Mouse (Mus musculus): Measurements from ENCODE around the gene Hmgb1. TPM values are rescaled to one million over a fixed set of nuclear protein-coding genes. Genes with fewer than 3 reads are reported as not detected.

Gene Hmgb1
- polyA plus RNA-seq, 1 experiment: 173 TPM

- Histone ChIP-seq H3K4me1 (ENCODE audit: control insufficient read depth, insufficient read depth, low read length) (no peaks in the 10 kb centered on the region; the same call in 1 of the 2 replicates), H3K4me3 (ENCODE audit: insufficient read depth, low read length) (no peak overlapping the region), H3K27ac (ENCODE audit: insufficient read depth, low read length) (no peak overlapping the region)
- TF ChIP-seq CTCF (IDR thresholded peaks at IDR 0.05; ENCODE audit: extremely low read depth, insufficient read depth, low read length): no peak
- TF ChIP-seq POLR2A (IDR thresholded peaks at IDR 0.05; ENCODE audit: extremely low read depth, insufficient read depth, low read length): no peak
Measured at GRCm38 (mm10) chr5:149175736-149176135, 8.6 kb downstream of the Hmgb1 start.

DNA sequence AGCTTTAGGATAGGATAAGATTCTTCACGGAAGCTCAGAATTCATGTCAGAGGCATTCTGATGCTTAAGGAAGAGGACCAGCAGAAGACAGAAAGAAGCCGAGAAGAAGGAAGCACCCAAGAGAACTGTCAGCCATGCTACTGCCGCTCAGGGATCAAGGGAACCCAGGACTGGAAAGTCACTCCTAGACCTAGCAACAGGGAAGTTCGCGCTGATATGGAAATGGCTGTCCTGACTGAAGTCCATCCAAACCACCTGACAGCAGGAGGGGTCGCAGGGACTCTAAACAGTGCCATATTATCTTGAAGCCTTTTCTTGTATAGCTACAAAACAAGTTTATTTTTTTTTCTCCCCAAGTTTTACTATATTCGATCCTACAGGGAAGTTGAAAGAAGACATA, 9.8 kb downstream of the Hmgb1 start:
- no peaks in the 10 kb centered on the region; the same call in 1 of the 2 replicates for H3K4me1 ChIP-seq (ENCODE audit: control insufficient read depth, insufficient read depth, low read length)
- H3K27ac ChIP-seq (ENCODE audit: insufficient read depth, low read length): no peak overlapping the region
- TF ChIP-seq POLR2A (IDR thresholded peaks at IDR 0.05; ENCODE audit: extremely low read depth, insufficient read depth, low read length): no peak
- no peak for TF ChIP-seq CTCF (IDR thresholded peaks at IDR 0.05; ENCODE audit: extremely low read depth, insufficient read depth, low read length)
- H3K4me3 ChIP-seq (ENCODE audit: insufficient read depth, low read length): no peak overlapping the region

DNA sequence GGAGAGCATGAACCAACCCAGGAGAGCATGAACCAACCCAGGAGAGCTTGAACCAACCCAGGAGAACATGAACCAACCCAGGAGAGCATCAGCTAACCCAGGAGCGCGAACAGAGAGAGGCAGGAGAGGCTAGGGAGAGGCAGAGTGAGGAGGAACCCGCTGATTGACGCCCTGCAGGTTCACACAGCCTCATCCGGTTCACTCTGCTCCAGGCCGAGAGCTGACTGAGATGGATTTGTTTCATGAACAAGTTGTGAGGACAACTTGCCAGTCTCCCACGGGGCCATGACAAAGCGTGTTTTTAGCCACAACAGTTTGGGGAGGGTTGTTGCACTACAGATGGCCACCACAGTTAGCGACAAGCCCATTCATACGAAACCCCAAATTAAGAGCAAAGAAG, 12.0 kb downstream of the Hmgb1 start:
- TF ChIP-seq POLR2A (IDR thresholded peaks at IDR 0.05; ENCODE audit: extremely low read depth, insufficient read depth, low read length): no peak
- no peak for TF ChIP-seq CTCF (IDR thresholded peaks at IDR 0.05; ENCODE audit: extremely low read depth, insufficient read depth, low read length)
- peaks cover 1% of the 10 kb centered on the region for H3K4me1 ChIP-seq (ENCODE audit: control insufficient read depth, insufficient read depth, low read length)
- H3K4me3 ChIP-seq (ENCODE audit: insufficient read depth, low read length): no peak overlapping the region
- H3K27ac ChIP-seq (ENCODE audit: insufficient read depth, low read length): no peak overlapping the region

GRCm38 (mm10) chr5:149170841-149171588, 13.3 kb downstream of the Hmgb1 start:
- Histone ChIP-seq H3K4me3 (ENCODE audit: insufficient read depth, low read length) (no peak overlapping the region), H3K4me1 (ENCODE audit: control insufficient read depth, insufficient read depth, low read length) (peaks cover 1% of the 10 kb centered on the region), H3K27ac (ENCODE audit: insufficient read depth, low read length) (no peak overlapping the region)
- no peak for TF ChIP-seq POLR2A (IDR thresholded peaks at IDR 0.05; ENCODE audit: extremely low read depth, insufficient read depth, low read length)
- TF ChIP-seq CTCF (IDR thresholded peaks at IDR 0.05; ENCODE audit: extremely low read depth, insufficient read depth, low read length): no peak

DNA sequence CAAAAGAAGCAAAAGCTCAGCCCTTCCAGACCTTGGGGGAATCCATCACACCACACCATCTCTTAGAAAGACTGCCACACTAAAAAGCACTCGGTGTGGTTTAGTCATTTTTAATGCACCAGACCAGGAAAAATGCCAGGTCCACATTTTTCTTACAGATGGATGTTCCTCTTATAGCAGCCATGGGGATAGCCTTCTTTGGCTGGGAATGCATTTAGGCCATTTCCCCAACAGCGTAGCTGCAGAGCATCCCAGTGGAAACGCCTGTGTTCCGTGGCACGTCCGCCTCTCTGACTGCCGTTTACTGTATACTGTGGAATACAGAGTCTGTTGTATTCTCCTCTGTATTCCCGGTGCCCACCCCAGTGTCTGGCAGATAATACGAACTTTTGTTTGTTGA, 15.5 kb downstream of the Hmgb1 start:
- Histone ChIP-seq H3K27ac (ENCODE audit: insufficient read depth, low read length) (no peak overlapping the region), H3K4me3 (ENCODE audit: insufficient read depth, low read length) (no peak overlapping the region), H3K4me1 (ENCODE audit: control insufficient read depth, insufficient read depth, low read length) (peaks cover 1% of the 10 kb centered on the region)
- TF ChIP-seq POLR2A (IDR thresholded peaks at IDR 0.05; ENCODE audit: extremely low read depth, insufficient read depth, low read length) (no peak), CTCF (IDR thresholded peaks at IDR 0.05; ENCODE audit: extremely low read depth, insufficient read depth, low read length) (no peak)

DNA sequence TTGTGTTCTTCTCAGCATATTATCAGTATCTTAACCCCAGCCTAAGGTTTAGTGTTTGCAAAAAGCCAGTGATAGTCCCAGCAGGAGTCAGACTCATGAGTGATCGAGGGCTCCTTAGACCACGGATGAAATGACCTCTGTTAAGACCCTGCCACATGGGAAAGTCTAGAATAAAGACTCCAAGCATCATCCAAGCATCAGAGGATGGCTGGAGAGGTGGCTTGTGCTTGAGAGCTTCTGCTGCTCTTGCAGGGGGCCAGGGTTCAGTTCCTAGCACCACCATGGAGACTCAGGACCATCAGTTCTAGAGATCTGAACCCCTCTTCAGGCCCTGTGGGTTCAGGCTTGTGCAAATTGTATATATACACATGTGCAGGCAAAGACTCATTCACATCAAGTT, 16.2 kb downstream of the Hmgb1 start:
- Histone ChIP-seq H3K27ac (ENCODE audit: insufficient read depth, low read length) (no peak overlapping the region), H3K4me3 (ENCODE audit: insufficient read depth, low read length) (no peak overlapping the region), H3K4me1 (ENCODE audit: control insufficient read depth, insufficient read depth, low read length) (peaks cover 1% of the 10 kb centered on the region)
- TF ChIP-seq POLR2A (IDR thresholded peaks at IDR 0.05; ENCODE audit: extremely low read depth, insufficient read depth, low read length) (no peak), CTCF (IDR thresholded peaks at IDR 0.05; ENCODE audit: extremely low read depth, insufficient read depth, low read length) (no peak)

DNA sequence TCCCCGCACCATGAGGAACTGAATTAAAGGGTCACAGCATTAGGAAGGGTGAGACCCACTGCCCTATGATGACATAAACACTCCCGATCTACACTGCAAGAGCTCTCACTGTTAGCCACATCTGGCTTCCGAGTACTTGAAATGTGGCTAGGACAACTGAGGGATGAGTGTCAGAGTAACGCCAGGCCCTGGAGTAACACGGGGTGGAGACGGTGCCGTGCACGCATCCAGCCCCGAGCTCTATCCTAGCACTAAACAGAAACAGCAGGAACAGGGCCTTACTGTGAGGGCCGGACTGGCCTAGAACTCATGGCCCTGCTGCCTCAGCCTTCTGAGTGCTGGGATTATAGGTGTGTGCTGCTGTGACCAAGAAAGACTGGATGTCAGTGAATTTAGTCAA, 18.3 kb downstream of the Hmgb1 start:
- TF ChIP-seq CTCF (IDR thresholded peaks at IDR 0.05; ENCODE audit: extremely low read depth, insufficient read depth, low read length) (no peak), POLR2A (IDR thresholded peaks at IDR 0.05; ENCODE audit: extremely low read depth, insufficient read depth, low read length) (no peak)
- H3K27ac ChIP-seq (ENCODE audit: insufficient read depth, low read length): no peak overlapping the region
- peaks cover 1% of the 10 kb centered on the region; the same call in 1 of the 2 replicates for H3K4me1 ChIP-seq (ENCODE audit: control insufficient read depth, insufficient read depth, low read length)
- no peak overlapping the region for H3K4me3 ChIP-seq (ENCODE audit: insufficient read depth, low read length)

- peaks cover 1% of the 10 kb centered on the region; the same call in 1 of the 2 replicates for H3K4me1 ChIP-seq (ENCODE audit: control insufficient read depth, insufficient read depth, low read length)
- H3K27ac ChIP-seq (ENCODE audit: insufficient read depth, low read length): no peak overlapping the region
- no peak overlapping the region for H3K4me3 ChIP-seq (ENCODE audit: insufficient read depth, low read length)
- no peak for TF ChIP-seq CTCF (IDR thresholded peaks at IDR 0.05; ENCODE audit: extremely low read depth, insufficient read depth, low read length)
- no peak for TF ChIP-seq POLR2A (IDR thresholded peaks at IDR 0.05; ENCODE audit: extremely low read depth, insufficient read depth, low read length)
Measured at GRCm38 (mm10) chr5:149164881-149165280, 19.4 kb downstream of the Hmgb1 start.

DNA sequence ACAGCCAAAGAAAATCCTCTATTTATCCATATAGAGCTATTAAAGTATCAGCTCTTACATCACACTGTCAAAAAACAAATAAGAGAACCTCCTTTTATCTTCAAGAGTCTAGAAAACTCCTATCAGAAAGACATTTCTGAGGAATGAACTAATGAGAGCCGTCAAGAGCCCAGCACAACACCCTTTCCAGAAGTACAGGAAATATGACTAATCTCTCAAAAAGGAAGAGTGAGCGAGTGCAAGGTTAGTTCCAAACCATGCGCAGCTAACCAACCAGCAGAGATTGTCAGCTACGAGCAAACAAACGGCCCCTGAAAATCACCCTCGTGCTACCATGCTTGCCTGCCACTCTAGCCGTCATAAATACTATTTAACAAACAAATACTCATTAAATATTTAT, 21.4 kb downstream of the Hmgb1 start:
- Histone ChIP-seq H3K4me3 (ENCODE audit: insufficient read depth, low read length) (no peak overlapping the region), H3K4me1 (ENCODE audit: control insufficient read depth, insufficient read depth, low read length) (no peaks in the 10 kb centered on the region), H3K27ac (ENCODE audit: insufficient read depth, low read length) (no peak overlapping the region)
- TF ChIP-seq POLR2A (IDR thresholded peaks at IDR 0.05; ENCODE audit: extremely low read depth, insufficient read depth, low read length) (no peak), CTCF (IDR thresholded peaks at IDR 0.05; ENCODE audit: extremely low read depth, insufficient read depth, low read length) (no peak)

GRCm38 (mm10) chr5:149160469-149160868, 23.8 kb downstream of the Hmgb1 start:
- Histone ChIP-seq H3K4me3 (ENCODE audit: insufficient read depth, low read length) (no peak overlapping the region), H3K4me1 (ENCODE audit: control insufficient read depth, insufficient read depth, low read length) (no peaks in the 10 kb centered on the region), H3K27ac (ENCODE audit: insufficient read depth, low read length) (no peak overlapping the region)
- no peak for TF ChIP-seq CTCF (IDR thresholded peaks at IDR 0.05; ENCODE audit: extremely low read depth, insufficient read depth, low read length)
- TF ChIP-seq POLR2A (IDR thresholded peaks at IDR 0.05; ENCODE audit: extremely low read depth, insufficient read depth, low read length): no peak
